Comparison of ENCODE assay signal across 8 mouse cellular contexts in genomic region chr1:65178902-65179432, GRCm38 (mm10). TPM values are rescaled to one million over a fixed set of nuclear protein-coding genes. Genes with fewer than 3 reads are reported as not detected.
A peak's percentile ranks its signal among the peaks of the same experiment; 100 is the strongest.
DNase-seq lines count a peak whose midpoint lies in the region; ATAC-seq and TF ChIP-seq lines count a peak whose summit lies in the region.

No protein-coding gene starts in this region.

- H3K9ac ChIP-seq in heart, embryonic 13.5 days, result peak overlapping the region; percentile 84
- H3K9ac ChIP-seq in liver, embryonic 12.5 days, result peak overlapping the region; percentile 73
- peak overlapping the region; percentile 68 for H3K9ac ChIP-seq in stomach, embryonic 15.5 days

- no peaks in the 10 kb centered on the region for H3K79me2 ChIP-seq in C2C12 (ENCODE audit: control insufficient read depth, insufficient read depth)

- H3K27me3 ChIP-seq in C2C12 (ENCODE audit: control insufficient read depth, insufficient read depth, insufficient read length), result no peaks in the 10 kb centered on the region
- H3K27me3 ChIP-seq in erythroblast, embryonic 14.5 days (ENCODE audit: control insufficient read depth), result no peaks in the 10 kb centered on the region
- H3K27me3 ChIP-seq in heart, embryonic 13.5 days (replicated peaks), result no peaks in the 10 kb centered on the region
- no peaks in the 10 kb centered on the region for H3K27me3 ChIP-seq in liver, embryonic 12.5 days (replicated peaks)
- H3K27me3 ChIP-seq in stomach, embryonic 15.5 days (replicated peaks), result no peaks in the 10 kb centered on the region

- peak overlapping the region; percentile 66 for H3ac ChIP-seq in C2C12 (ENCODE audit: control insufficient read depth, insufficient read length, low read depth)

- under 1% methylated on average over 39 of the region's 39 CpGs for WGBS in heart, embryonic 13.5 days
- under 1% methylated on average over 39 of the region's 39 CpGs for WGBS in liver, embryonic 12.5 days (ENCODE audit: insufficient replicate concordance)
- WGBS in stomach, embryonic 15.5 days, result under 1% methylated on average over 39 of the region's 39 CpGs

- H3K4me3 ChIP-seq in C2C12 (ENCODE audit: insufficient read depth, poor library complexity, severe bottlenecking), result peak overlapping the region; percentile 55
- H3K4me3 ChIP-seq in erythroblast, embryonic 14.5 days (replicated peaks), result peak overlapping the region; percentile 65
- peak overlapping the region; percentile 89 for H3K4me3 ChIP-seq in heart, embryonic 13.5 days
- peak overlapping the region; percentile 76 for H3K4me3 ChIP-seq in liver, embryonic 12.5 days
- peak overlapping the region; percentile 80 for H3K4me3 ChIP-seq in stomach, embryonic 15.5 days (replicated peaks)

- H3K79me3 ChIP-seq in C2C12 (ENCODE audit: low read depth), result no peaks in the 10 kb centered on the region

- no peaks in the 10 kb centered on the region for H3K9me3 ChIP-seq in erythroblast, embryonic 14.5 days (ENCODE audit: control insufficient read depth, low read length)
- no peaks in the 10 kb centered on the region for H3K9me3 ChIP-seq in heart, embryonic 13.5 days
- no peaks in the 10 kb centered on the region for H3K9me3 ChIP-seq in liver, embryonic 12.5 days (replicated peaks)
- no peaks in the 10 kb centered on the region for H3K9me3 ChIP-seq in stomach, embryonic 15.5 days

- ATAC-seq in heart, embryonic 13.5 days (ENCODE audit: extremely low read depth, insufficient number of reproducible peaks, low FRiP score, low TSS enrichment), result peak; percentile 83
- peak; percentile 85 for ATAC-seq in liver, embryonic 12.5 days
- peak; percentile 90 for ATAC-seq in stomach, embryonic 15.5 days (ENCODE audit: insufficient read depth, low FRiP score, low read depth)

- TF ChIP-seq POLR2A in brain, embryonic 14.5 days (IDR thresholded peaks at IDR 0.05; ENCODE audit: borderline replicate concordance, extremely low read depth, insufficient read depth, insufficient read length, poor library complexity, severe bottlenecking), result peak; percentile 68; the same call in 1 of the 2 replicates

- H3K36me3 ChIP-seq in C2C12 (ENCODE audit: control insufficient read depth, insufficient read depth), result peaks cover 4% of the 10 kb centered on the region
- H3K36me3 ChIP-seq in erythroblast, embryonic 14.5 days (ENCODE audit: control insufficient read depth), result no peaks in the 10 kb centered on the region
- peaks cover 8% of the 10 kb centered on the region for H3K36me3 ChIP-seq in heart, embryonic 13.5 days
- H3K36me3 ChIP-seq in liver, embryonic 12.5 days, result peaks cover 8% of the 10 kb centered on the region
- H3K36me3 ChIP-seq in stomach, embryonic 15.5 days, result no peaks in the 10 kb centered on the region

- peak; percentile 84 for TF ChIP-seq CTCF in C2C12 (IDR thresholded peaks at IDR 0.05; ENCODE audit: control insufficient read depth, insufficient read depth, insufficient read length)
- TF ChIP-seq CTCF in brain, embryonic 14.5 days (IDR thresholded peaks at IDR 0.05; ENCODE audit: borderline replicate concordance, extremely low read depth, insufficient read depth, insufficient read length), result peak; percentile 89

- H3K4me2 ChIP-seq in heart, embryonic 13.5 days, result peak overlapping the region; percentile 83
- H3K4me2 ChIP-seq in liver, embryonic 12.5 days, result peak overlapping the region; percentile 94
- peak overlapping the region; percentile 67 for H3K4me2 ChIP-seq in stomach, embryonic 15.5 days

- H3K27ac ChIP-seq in heart, embryonic 13.5 days (replicated peaks), result peak overlapping the region; percentile 94
- peak overlapping the region; percentile 95 for H3K27ac ChIP-seq in liver, embryonic 12.5 days
- H3K27ac ChIP-seq in stomach, embryonic 15.5 days, result peak overlapping the region; percentile 98

- H3K4me1 ChIP-seq in erythroblast, embryonic 14.5 days (ENCODE audit: control insufficient read depth), result peaks cover 36% of the 10 kb centered on the region
- H3K4me1 ChIP-seq in heart, embryonic 13.5 days, result peaks cover 13% of the 10 kb centered on the region
- peaks cover 34% of the 10 kb centered on the region for H3K4me1 ChIP-seq in liver, embryonic 12.5 days
- H3K4me1 ChIP-seq in stomach, embryonic 15.5 days, result 0 out of 2 replicates have a peak, but pooled peaks cover 9% of the 10 kb centered on the region

- DNase-seq in brain, embryonic 14.5 days (ENCODE audit: low read depth), result peak; percentile 99
- peak; percentile 99 for DNase-seq in kidney, postnatal 10 days
- DNase-seq in natural killer cell, adult 2 months (ENCODE audit: low spot score in 2 of 2), result peak; percentile 67 to 78

TF ChIP-seq in C2C12, 6 proteins besides CTCF, POLR2A, EP300 and RAD21:
- TF ChIP-seq USF1 (IDR thresholded peaks at IDR 0.05; ENCODE audit: low read depth) (no peak), MAX (IDR thresholded peaks at IDR 0.05) (peak; percentile 29)

RNA-seq across cellular contexts. Expression of gene Idh1, which starts 7.3 kb away (rescaled TPM):
- polyA plus RNA-seq in C2C12 (2012; fragmentation: generic; extraction: Trizol), result 38.7 TPM
- polyA plus RNA-seq in brain, embryonic 14.5 days (2012; rRNA removed), result 200 and 238 TPM in 2 replicates
- polyA plus RNA-seq in erythroblast, embryonic 14.5 days (2012), result not detected in 2 replicates
- 62.0 and 64.2 TPM in 2 replicates for polyA plus RNA-seq in heart, embryonic 13.5 days (2015; fragmentation: Nextera tagmentation; extraction: Ambion mirVana)
- polyA plus RNA-seq in liver, embryonic 12.5 days (2016; fragmentation: Nextera tagmentation; extraction: Ambion mirVana), result 77.0 and 77.2 TPM in 2 replicates
- polyA plus RNA-seq in stomach, embryonic 15.5 days (2015; fragmentation: Nextera tagmentation; extraction: Ambion mirVana), result 159 and 161 TPM in 2 replicates

RNA-seq across cellular contexts. Expression of gene Pikfyve, which starts 7.5 kb away (rescaled TPM):
- polyA plus RNA-seq in C2C12 (2012; fragmentation: generic; extraction: Trizol), result 3.2 TPM
- polyA plus RNA-seq in brain, embryonic 14.5 days (2012; rRNA removed), result 12.6 and 14.3 TPM in 2 replicates
- 0.49 and 0.92 TPM in 2 replicates for polyA plus RNA-seq in erythroblast, embryonic 14.5 days (2012)
- polyA plus RNA-seq in heart, embryonic 13.5 days (2015; fragmentation: Nextera tagmentation; extraction: Ambion mirVana), result 5.0 and 5.8 TPM in 2 replicates
- 7.6 TPM in 2 replicates for polyA plus RNA-seq in liver, embryonic 12.5 days (2016; fragmentation: Nextera tagmentation; extraction: Ambion mirVana)
- 7.7 and 10.2 TPM in 2 replicates for polyA plus RNA-seq in stomach, embryonic 15.5 days (2015; fragmentation: Nextera tagmentation; extraction: Ambion mirVana)

RNA-seq across cellular contexts. Expression of gene D630023F18Rik, which starts 56.0 kb away (rescaled TPM):
- polyA plus RNA-seq in C2C12 (2012; fragmentation: generic; extraction: Trizol), result not detected
- polyA plus RNA-seq in brain, embryonic 14.5 days (2012; rRNA removed), result 0.34 and 0.49 TPM in 2 replicates
- not detected in 2 replicates for polyA plus RNA-seq in erythroblast, embryonic 14.5 days (2012)
- polyA plus RNA-seq in heart, embryonic 13.5 days (2015; fragmentation: Nextera tagmentation; extraction: Ambion mirVana), result 0.16 and 0.29 TPM in 2 replicates
- polyA plus RNA-seq in liver, embryonic 12.5 days (2016; fragmentation: Nextera tagmentation; extraction: Ambion mirVana), result 0.10 and 0.33 TPM in 2 replicates
- polyA plus RNA-seq in stomach, embryonic 15.5 days (2015; fragmentation: Nextera tagmentation; extraction: Ambion mirVana), result 0.12 and 0.26 TPM in 2 replicates

RNA-seq across cellular contexts. Expression of gene Gm28845, which starts 59.6 kb away (rescaled TPM):
- polyA plus RNA-seq in C2C12 (2012; fragmentation: generic; extraction: Trizol), result not detected
- 0.14 TPM in 1 of 2 replicates, not detected in the other for polyA plus RNA-seq in brain, embryonic 14.5 days (2012; rRNA removed)
- polyA plus RNA-seq in erythroblast, embryonic 14.5 days (2012), result not detected in 2 replicates
- polyA plus RNA-seq in heart, embryonic 13.5 days (2015; fragmentation: Nextera tagmentation; extraction: Ambion mirVana), result not detected in 2 replicates
- not detected in 2 replicates for polyA plus RNA-seq in liver, embryonic 12.5 days (2016; fragmentation: Nextera tagmentation; extraction: Ambion mirVana)
- not detected in 2 replicates for polyA plus RNA-seq in stomach, embryonic 15.5 days (2015; fragmentation: Nextera tagmentation; extraction: Ambion mirVana)

Comparison
In these comparisons a context has a peak if more than half of its experiments do, and no peak if none do; other contexts are left out.
1. Peak in every context shown above with its lines: DNase-seq, ATAC-seq, H3K4me3 ChIP-seq and H3K27ac ChIP-seq.
2. RNA of gene Idh1, which starts 7.3 kb away (polyA plus RNA-seq): 200 to 238 TPM in brain, embryonic 14.5 days, 159 to 161 TPM in stomach, embryonic 15.5 days, 77.0 to 77.2 TPM in liver, embryonic 12.5 days, 62.0 to 64.2 TPM in heart, embryonic 13.5 days and 38.7 TPM in C2C12 (single experiment); not detected in erythroblast, embryonic 14.5 days; every median in the first group is over 10 times any median in the second.